Mouse (Mus musculus) adrenal gland, postnatal 0 days (tissue): ENCODE measurements around the gene Tesc. TPM values are rescaled to one million over a fixed set of nuclear protein-coding genes. Genes with fewer than 3 reads are reported as not detected.

ENCODE experiments used
- polyA plus RNA-seq: library from polyadenylated mRNA; unstranded; fragments of >200 nt; fragmentation: Nextera tagmentation; extraction: Ambion mirVana; gene quantifications from 2 replicates; pipeline ENCODE4 v1.2.1, GENCODE M21; 2015

The Tesc gene
- polyA plus RNA-seq: 90.8 and 137 TPM in 2 replicates

GRCm38 (mm10) chr5:118027698-118028190 lies at the start of gene Tesc:
Tesc (plus strand) TSS chr5:118027743.

Other genes starting within 250 kb of the Tesc start
- 0.30 and 0.43 TPM in 2 replicates for gene Nos1, start 246.7 kb upstream of the Tesc start, polyA plus RNA-seq
- 39.8 and 63.5 TPM in 2 replicates for gene Fbxo21, start 51.0 kb upstream of the Tesc start, polyA plus RNA-seq
- gene Fbxw8, start 127.7 kb downstream of the Tesc start, polyA plus RNA-seq: 17.7 and 19.2 TPM in 2 replicates
- 1.2 and 3.9 TPM in 2 replicates for gene Hrk, start 136.9 kb downstream of the Tesc start, polyA plus RNA-seq
- gene Rnft2, start 217.4 kb downstream of the Tesc start, polyA plus RNA-seq: 1.3 and 1.5 TPM in 2 replicates
- gene 2410131K14Rik, start 217.5 kb downstream of the Tesc start, polyA plus RNA-seq: 5.6 and 5.9 TPM in 2 replicates